Mouse (Mus musculus) T-cell, adult 66 days (primary cell): ENCODE results near the gene 4930432M17Rik. TPM values are rescaled to one million over a fixed set of nuclear protein-coding genes. Genes with fewer than 3 reads are reported as not detected.

Experiments
- total RNA-seq, 2 experiments: library from RNA; stranded (reverse); gene quantifications; 3 replicates in 1 of 2; 4 replicates in 1 of 2; pipeline ENCODE4 v1.2.4; 2023

Gene 4930432M17Rik
- not detected for total RNA-seq

DNA sequence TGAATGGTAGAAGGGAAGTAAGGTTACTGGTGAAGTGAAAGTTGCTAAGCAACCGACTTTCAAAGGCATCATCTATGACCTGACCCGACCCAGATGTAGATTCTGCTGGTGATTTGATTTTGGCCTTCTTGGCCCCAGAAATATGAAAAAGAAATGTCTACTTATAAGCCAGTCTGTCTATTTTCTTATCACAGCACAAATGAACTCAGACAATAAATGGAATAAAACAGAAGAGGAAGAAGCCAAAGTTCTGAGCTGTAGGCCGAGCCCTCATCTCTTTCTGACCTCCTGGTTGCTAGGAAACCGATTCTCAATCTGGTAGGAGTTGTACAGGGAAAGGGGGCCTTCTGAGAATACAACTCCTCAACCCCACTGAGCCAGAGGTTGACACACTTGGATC is at the start of gene 4930432M17Rik:
TSS of gene 4930432M17Rik (plus strand) at position 301 of the 400 bp plus-strand sequence.

DNA sequence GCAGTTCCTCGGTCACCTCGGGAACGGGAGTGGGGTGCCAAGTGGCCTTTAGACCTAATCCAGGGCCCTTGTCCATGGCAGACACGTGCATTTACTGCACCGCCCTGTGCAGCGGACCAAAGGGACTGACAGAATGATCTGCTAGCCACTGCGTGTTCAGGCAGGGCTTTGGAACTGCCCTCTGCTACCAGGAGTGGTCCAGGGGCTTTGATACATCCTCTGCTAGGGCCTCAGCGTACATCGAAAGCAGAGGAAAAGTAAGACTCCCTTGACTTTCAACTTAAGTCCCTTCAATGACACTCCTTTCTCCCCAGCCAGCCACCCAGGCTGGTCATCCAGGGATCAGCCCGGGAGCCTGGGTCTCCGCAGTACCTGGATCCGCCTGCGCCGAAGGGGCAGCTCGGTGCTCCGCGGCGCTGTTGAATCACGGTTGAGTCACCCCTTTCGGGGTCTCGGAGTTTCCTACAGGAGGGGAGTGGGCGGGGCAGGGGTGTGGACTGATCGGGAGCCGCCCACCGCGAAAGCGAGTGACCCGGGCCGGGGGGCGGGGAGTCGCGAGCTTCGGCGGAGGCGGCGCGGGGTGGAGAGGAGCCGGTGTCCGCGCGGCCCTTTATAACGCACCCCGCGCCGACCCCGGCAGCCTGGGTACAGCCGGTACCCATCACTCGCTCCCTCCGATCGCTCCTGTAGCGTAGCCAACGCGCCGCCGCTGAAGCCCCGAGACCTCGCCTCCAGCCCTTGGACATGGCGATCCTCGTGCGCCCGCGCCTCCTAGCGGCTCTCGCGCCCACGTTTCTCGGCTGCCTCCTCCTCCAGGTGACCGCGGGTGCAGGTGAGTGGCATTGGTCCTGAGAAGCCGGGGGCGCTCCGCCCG is 52.6 kb downstream of the 4930432M17Rik start, which contains the start of gene F3:
TSS of gene F3 (plus strand) at position 567 of the 874 bp plus-strand sequence.

Other genes with a start within 250 kb of the 4930432M17Rik start
- gene Cnn3, start 244.3 kb upstream of the 4930432M17Rik start, total RNA-seq: 10 to 100 TPM; 11.6 to 12.7 TPM
- not detected for gene Slc44a3, start 138.4 kb upstream of the 4930432M17Rik start, total RNA-seq
- gene F3, start 52.8 kb downstream of the 4930432M17Rik start, total RNA-seq: not detected
- gene Abcd3, start 144.5 kb downstream of the 4930432M17Rik start, total RNA-seq: 10 to 100 TPM; 15.1 to 15.4 TPM